Mouse (Mus musculus): ENCODE results near the gene Gbgt1. TPM values are rescaled to one million over a fixed set of nuclear protein-coding genes. Genes with fewer than 3 reads are reported as not detected.
"Not testable (repeated sequence)": the region's sequence is repeated elsewhere in the genome, so short reads cannot be mapped to it uniquely, and the experiment has no call there.

Gbgt1 gene
- polyA plus RNA-seq, 1 experiment from 2014 or later = 0.22 TPM

DNA sequence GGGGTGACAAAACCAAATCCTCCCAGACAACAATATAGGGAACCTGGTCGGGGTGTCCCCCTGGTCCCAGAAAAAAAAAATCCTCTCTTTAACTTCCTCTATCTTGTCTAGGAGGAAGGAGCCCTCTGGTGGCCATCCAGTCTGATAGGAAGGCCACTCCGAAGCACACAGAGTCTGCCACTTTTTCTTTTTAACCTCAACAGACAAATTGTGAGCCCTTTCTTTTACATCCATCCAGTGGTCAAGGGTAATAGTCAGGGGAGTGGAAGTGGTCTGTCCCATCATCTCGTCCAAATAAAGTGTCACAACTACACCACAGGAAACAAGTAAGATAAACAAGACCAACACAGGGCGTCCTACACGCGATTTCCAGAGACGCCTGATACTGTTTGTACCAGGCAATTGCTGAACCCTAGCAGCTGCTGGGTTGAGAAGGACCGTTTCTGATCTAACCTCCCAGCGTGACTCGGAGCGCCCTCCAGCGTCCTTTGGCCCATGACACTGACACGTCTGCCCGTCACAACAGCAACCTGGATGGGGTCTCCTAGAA is 1.4 kb upstream of the Gbgt1 start:
- WGBS = 89% methylated on average over 14 of the region's 14 CpGs
- Histone ChIP-seq H3K4me3 (ENCODE audit: low read depth, low read length) (no peak overlapping the region), H3K9me3 (replicated peaks; ENCODE audit: control insufficient read depth, low read length) (no peaks in the 10 kb centered on the region), H3K27me3 (replicated peaks; ENCODE audit: control insufficient read depth, insufficient read depth, low read length) (no peaks in the 10 kb centered on the region), H3K4me1 (ENCODE audit: control insufficient read depth, insufficient read depth, low read length) (no peaks in the 10 kb centered on the region), H3K4me2 (ENCODE audit: low read length) (no peak overlapping the region), H3K27ac (ENCODE audit: low read depth, low read length) (no peak overlapping the region), H3K9ac (ENCODE audit: low read length) (no peak overlapping the region), H3K36me3 (ENCODE audit: control insufficient read depth, insufficient read depth, low read length) (no peaks in the 10 kb centered on the region)
- DNase-seq (ENCODE audit: low spot score) (no peak), ATAC-seq (no peak)

DNA sequence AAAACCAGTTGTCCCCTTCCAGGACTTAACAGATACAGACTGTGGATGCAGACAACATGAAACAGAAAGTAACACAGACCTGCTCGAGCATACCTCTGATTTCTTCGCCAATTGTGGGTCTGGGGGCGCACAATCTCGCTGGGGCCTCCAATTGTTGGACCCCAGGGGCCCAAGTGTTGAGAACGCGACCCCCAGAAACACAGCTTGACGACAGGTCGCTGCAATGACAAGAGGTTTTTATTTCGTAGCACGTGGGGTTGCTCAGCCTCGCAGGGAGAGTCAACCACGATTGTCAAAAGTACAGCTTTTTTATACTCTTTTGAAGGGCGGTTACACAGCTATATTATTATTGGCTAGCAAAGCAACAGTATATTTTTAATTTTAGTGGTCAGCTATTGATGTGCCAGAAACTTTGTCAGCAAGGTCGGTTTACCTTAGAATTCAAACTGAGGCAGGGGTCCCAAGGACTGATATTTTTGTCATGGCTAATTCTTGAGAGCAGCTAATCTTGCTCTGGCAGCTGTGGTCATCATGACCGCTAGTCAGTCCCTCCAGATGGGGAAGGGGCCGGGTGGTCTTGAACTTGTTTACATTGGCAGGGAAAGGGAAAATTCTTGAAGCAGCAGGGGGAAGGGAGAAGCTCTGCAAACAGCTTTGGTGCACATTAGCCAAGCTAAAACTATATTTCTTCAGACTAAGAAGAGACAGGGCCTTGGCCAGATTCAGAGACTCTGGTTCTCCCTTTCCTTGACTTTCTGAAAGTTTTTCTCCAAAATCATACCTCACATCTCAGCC is 693 bp upstream of the Gbgt1 start:
- H3K4me3 ChIP-seq (ENCODE audit: low read depth, low read length) = no peak overlapping the region
- ATAC-seq = no peak
- 87% methylated on average over 16 of the region's 16 CpGs for WGBS

DNA sequence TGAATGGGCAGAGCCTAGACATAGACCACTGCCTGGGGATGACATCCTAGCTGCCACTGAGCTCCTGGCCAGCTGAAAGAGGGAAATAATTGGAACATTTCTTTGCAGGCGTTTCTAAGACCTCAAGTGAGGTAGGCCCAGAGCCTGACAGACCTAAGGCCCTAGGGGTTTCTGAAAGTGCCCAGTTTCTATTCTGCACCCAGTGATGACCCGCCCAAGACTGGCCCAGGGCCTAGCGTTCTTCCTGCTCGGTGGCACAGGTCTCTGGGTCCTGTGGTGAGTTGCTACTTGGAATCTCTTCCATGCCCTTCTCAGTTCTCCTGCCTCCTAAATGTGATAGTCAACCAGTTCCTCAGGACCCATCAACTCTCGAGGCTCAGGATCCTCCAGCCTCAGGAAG is 870 bp downstream of the Gbgt1 start:
- no peak overlapping the region for H3K4me3 ChIP-seq (ENCODE audit: low read depth, low read length)
- no peaks in the 10 kb centered on the region for H3K36me3 ChIP-seq (ENCODE audit: control insufficient read depth, insufficient read depth, low read length)
- no peaks in the 10 kb centered on the region for H3K9me3 ChIP-seq (replicated peaks; ENCODE audit: control insufficient read depth, low read length)
- H3K27me3 ChIP-seq (replicated peaks; ENCODE audit: control insufficient read depth, insufficient read depth, low read length) = no peaks in the 10 kb centered on the region
- H3K27ac ChIP-seq (ENCODE audit: low read depth, low read length) = no peak overlapping the region
- H3K9ac ChIP-seq (ENCODE audit: low read length) = no peak overlapping the region
- DNase-seq (ENCODE audit: low spot score) = no peak
- no peak overlapping the region for H3K4me2 ChIP-seq (ENCODE audit: low read length)
- WGBS = 76% methylated on average over 5 of the region's 5 CpGs
- no peak for ATAC-seq
- no peaks in the 10 kb centered on the region for H3K4me1 ChIP-seq (ENCODE audit: control insufficient read depth, insufficient read depth, low read length)

More for the DNA sequence above, 693 bp upstream of the Gbgt1 start:
- Histone ChIP-seq H3K9me3 (replicated peaks; ENCODE audit: control insufficient read depth, low read length) (no peaks in the 10 kb centered on the region), H3K4me1 (ENCODE audit: control insufficient read depth, insufficient read depth, low read length) (no peaks in the 10 kb centered on the region), H3K9ac (ENCODE audit: low read length) (no peak overlapping the region), H3K27ac (ENCODE audit: low read depth, low read length) (no peak overlapping the region), H3K4me2 (ENCODE audit: low read length) (no peak overlapping the region), H3K36me3 (ENCODE audit: control insufficient read depth, insufficient read depth, low read length) (no peaks in the 10 kb centered on the region), H3K27me3 (replicated peaks; ENCODE audit: control insufficient read depth, insufficient read depth, low read length) (no peaks in the 10 kb centered on the region)
- no peak for DNase-seq (ENCODE audit: low spot score)

DNA sequence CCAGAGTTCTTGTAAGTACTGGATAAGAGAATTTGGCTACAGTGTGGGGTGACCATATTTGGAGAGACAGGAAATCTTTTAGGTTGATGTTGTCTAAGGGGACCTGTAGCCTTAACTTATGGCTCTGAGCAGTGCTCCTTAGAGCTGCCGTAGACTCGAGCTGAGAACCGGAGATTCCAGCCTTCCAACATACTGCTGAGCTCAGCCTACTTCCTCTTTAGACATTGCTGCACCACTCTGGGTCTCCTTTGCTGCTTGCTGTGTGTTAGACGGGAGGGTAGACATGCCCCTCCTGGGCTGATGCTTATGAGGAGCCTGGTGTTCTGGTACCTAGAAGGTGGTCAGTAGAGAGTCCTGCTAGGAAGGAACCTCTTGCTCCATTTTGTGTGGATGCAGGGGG is 1.7 kb downstream of the Gbgt1 start:
- 85% methylated on average over 4 of the region's 4 CpGs for WGBS
- H3K27ac ChIP-seq (ENCODE audit: low read depth, low read length) = no peak overlapping the region
- no peak overlapping the region for H3K4me3 ChIP-seq (ENCODE audit: low read depth, low read length)
- ATAC-seq (no peak), DNase-seq (ENCODE audit: low spot score) (no peak)
- H3K4me2 ChIP-seq (ENCODE audit: low read length) = no peak overlapping the region
- no peaks in the 10 kb centered on the region for H3K4me1 ChIP-seq (ENCODE audit: control insufficient read depth, insufficient read depth, low read length)
- H3K9me3 ChIP-seq (replicated peaks; ENCODE audit: control insufficient read depth, low read length) = no peaks in the 10 kb centered on the region
- no peaks in the 10 kb centered on the region for H3K27me3 ChIP-seq (replicated peaks; ENCODE audit: control insufficient read depth, insufficient read depth, low read length)
- H3K36me3 ChIP-seq (ENCODE audit: control insufficient read depth, insufficient read depth, low read length) = no peaks in the 10 kb centered on the region
- H3K9ac ChIP-seq (ENCODE audit: low read length) = no peak overlapping the region

DNA sequence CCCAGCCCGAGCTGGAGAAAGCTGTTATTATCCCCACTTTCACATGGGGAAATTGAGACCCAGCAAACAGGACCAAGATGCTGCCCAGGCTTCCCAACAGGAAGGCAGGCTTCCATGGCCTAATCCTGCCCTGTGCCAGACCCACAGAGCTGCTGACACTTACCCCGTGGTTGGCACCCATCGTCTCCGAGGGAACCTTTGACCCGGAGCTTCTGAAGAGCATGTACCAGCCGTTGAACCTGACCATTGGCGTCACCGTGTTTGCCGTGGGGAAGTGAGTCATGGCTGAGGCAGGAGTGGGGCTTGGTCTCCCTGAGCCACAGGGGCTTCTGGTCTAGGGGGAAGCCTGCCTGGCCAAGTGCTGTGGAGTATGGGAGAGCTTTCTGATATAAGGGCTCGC is 6.3 kb downstream of the Gbgt1 start:
- Histone ChIP-seq H3K4me2 (ENCODE audit: low read length) (no peak overlapping the region), H3K4me3 (ENCODE audit: low read depth, low read length) (no peak overlapping the region), H3K27ac (ENCODE audit: low read depth, low read length) (no peak overlapping the region), H3K9ac (ENCODE audit: low read length) (no peak overlapping the region), H3K36me3 (ENCODE audit: control insufficient read depth, insufficient read depth, low read length) (no peaks in the 10 kb centered on the region), H3K9me3 (replicated peaks; ENCODE audit: control insufficient read depth, low read length) (no peaks in the 10 kb centered on the region), H3K27me3 (replicated peaks; ENCODE audit: control insufficient read depth, insufficient read depth, low read length) (no peaks in the 10 kb centered on the region), H3K4me1 (ENCODE audit: control insufficient read depth, insufficient read depth, low read length) (no peaks in the 10 kb centered on the region)
- WGBS = 82% methylated on average over 10 of the region's 10 CpGs
- DNase-seq (ENCODE audit: low spot score) (no peak), ATAC-seq (no peak)

DNA sequence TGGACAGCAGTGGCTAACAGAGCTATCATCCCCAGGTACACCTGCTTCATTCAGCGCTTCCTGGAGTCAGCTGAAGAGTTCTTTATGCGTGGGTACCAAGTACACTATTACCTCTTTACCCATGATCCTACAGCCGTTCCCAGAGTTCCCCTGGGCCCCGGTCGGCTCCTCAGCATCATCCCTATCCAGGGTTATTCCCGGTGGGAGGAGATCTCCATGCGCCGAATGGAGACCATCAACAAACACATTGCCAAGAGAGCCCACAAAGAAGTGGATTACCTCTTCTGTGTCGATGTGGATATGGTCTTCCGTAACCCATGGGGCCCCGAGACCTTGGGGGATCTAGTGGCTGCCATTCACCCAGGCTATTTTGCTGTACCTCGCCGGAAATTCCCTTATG is 8.0 kb downstream of the Gbgt1 start:
- Histone ChIP-seq H3K27ac (ENCODE audit: low read depth, low read length) (no peak overlapping the region), H3K9me3 (replicated peaks; ENCODE audit: control insufficient read depth, low read length) (no peaks in the 10 kb centered on the region), H3K4me3 (ENCODE audit: low read depth, low read length) (no peak overlapping the region), H3K27me3 (replicated peaks; ENCODE audit: control insufficient read depth, insufficient read depth, low read length) (no peaks in the 10 kb centered on the region), H3K36me3 (ENCODE audit: control insufficient read depth, insufficient read depth, low read length) (no peaks in the 10 kb centered on the region), H3K4me1 (ENCODE audit: control insufficient read depth, insufficient read depth, low read length) (no peaks in the 10 kb centered on the region), H3K4me2 (ENCODE audit: low read length) (no peak overlapping the region), H3K9ac (ENCODE audit: low read length) (no peak overlapping the region)
- ATAC-seq (no peak), DNase-seq (ENCODE audit: low spot score) (no peak)
- 93% methylated on average over 13 of the region's 13 CpGs for WGBS

DNA sequence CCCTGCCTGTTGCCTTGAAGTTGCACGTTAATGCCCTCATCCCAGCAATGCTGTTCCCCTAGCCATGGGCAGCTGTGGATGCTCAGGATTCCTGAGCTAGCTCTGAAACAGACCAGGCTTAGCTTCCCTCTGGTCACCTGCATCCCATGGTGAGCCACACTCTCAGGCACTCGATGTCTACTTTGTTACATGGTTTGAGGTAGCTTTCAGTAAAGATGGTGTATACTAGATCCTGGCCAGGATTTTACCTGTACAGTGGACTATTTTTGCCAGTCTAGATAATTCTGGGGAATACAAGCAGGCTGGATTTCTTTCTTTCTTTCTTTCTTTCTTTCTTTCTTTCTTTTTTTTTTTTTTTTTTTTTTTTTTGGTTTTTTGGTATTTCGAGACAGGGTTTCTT is 9.1 kb downstream of the Gbgt1 start, which contains the start of gene Gm10134:
TSS of gene Gm10134 (plus strand) at position 301 of the 400 bp plus-strand sequence.
- Histone ChIP-seq H3K27ac (ENCODE audit: low read depth, low read length) (no peak within 1 kb of the TSS), H3K4me2 (ENCODE audit: low read length) (no peak within 1 kb of the TSS), H3K27me3 (replicated peaks; ENCODE audit: control insufficient read depth, insufficient read depth, low read length) (no peaks in the 10 kb centered on the region), H3K4me3 (ENCODE audit: low read depth, low read length) (no peak within 1 kb of the TSS), H3K9me3 (replicated peaks; ENCODE audit: control insufficient read depth, low read length) (no peaks in the 10 kb centered on the region), H3K36me3 (ENCODE audit: control insufficient read depth, insufficient read depth, low read length) (no peaks in the 10 kb centered on the region), H3K9ac (ENCODE audit: low read length) (no peak within 1 kb of the TSS), H3K4me1 (ENCODE audit: control insufficient read depth, insufficient read depth, low read length) (no peaks in the 10 kb centered on the region)
- no peak for DNase-seq (ENCODE audit: low spot score)
- ATAC-seq = no peak
- 94% methylated on average over 3 of the region's 3 CpGs for WGBS

DNA sequence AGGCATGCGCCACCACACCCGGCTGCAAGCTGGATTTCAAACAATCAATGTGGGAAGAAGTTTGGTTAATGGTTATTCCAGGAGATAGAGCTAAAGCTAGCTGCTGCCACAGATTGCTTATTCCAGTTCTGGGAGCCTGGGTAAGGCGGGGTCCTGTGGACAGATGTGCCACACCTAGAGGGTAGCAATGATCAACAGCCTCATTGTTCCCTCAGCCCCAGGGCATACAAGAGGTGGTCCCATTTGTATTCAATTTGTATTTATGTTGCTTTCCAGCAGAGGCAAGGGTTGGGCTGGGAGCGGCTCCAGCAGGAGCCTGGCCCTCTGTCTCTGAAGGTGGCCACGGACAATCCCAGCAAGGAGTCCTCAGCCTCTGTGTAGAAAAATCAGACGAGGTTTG is 9.6 kb downstream of the Gbgt1 start:
- Histone ChIP-seq H3K27me3 (replicated peaks; ENCODE audit: control insufficient read depth, insufficient read depth, low read length) (no peaks in the 10 kb centered on the region), H3K27ac (ENCODE audit: low read depth, low read length) (no peak overlapping the region), H3K9ac (ENCODE audit: low read length) (no peak overlapping the region), H3K36me3 (ENCODE audit: control insufficient read depth, insufficient read depth, low read length) (no peaks in the 10 kb centered on the region), H3K4me2 (ENCODE audit: low read length) (no peak overlapping the region), H3K9me3 (replicated peaks; ENCODE audit: control insufficient read depth, low read length) (no peaks in the 10 kb centered on the region), H3K4me3 (ENCODE audit: low read depth, low read length) (no peak overlapping the region), H3K4me1 (ENCODE audit: control insufficient read depth, insufficient read depth, low read length) (no peaks in the 10 kb centered on the region)
- ATAC-seq (no peak), DNase-seq (ENCODE audit: low spot score) (no peak)
- 80% methylated on average over 6 of the region's 6 CpGs for WGBS

DNA sequence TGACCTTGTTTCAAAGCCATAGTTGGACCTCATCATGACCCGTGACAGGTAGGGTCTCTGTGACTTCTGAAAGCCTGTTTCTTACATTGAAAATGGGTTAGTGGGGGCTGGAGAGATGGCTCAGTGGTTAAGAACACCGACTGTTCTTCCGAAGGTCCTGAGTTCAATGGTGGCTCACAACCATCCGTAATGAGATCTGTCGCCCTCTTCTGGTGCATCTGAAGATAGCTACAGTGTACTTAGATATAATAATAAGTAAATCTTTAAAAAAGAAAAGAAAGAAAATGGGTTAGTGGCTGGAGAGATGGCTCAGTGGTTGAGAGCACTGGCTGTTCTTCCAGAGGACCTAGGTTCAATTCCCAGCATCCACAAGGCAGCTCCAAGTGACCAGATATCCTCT is 14.9 kb downstream of the Gbgt1 start:
- ATAC-seq = not testable (repeated sequence)

More for the DNA sequence above, 14.9 kb downstream of the Gbgt1 start:
- H3K27ac ChIP-seq (ENCODE audit: low read depth, low read length); H3K4me3 ChIP-seq (ENCODE audit: low read depth, low read length); H3K9ac ChIP-seq (ENCODE audit: low read length); H3K36me3 ChIP-seq (ENCODE audit: control insufficient read depth, insufficient read depth, low read length); H3K4me2 ChIP-seq (ENCODE audit: low read length); H3K9me3 ChIP-seq (replicated peaks; ENCODE audit: control insufficient read depth, low read length); H3K27me3 ChIP-seq (replicated peaks; ENCODE audit: control insufficient read depth, insufficient read depth, low read length); DNase-seq (ENCODE audit: low spot score); H3K4me1 ChIP-seq (ENCODE audit: control insufficient read depth, insufficient read depth, low read length): not testable (repeated sequence)
- WGBS = 45% methylated on average over 5 of the region's 5 CpGs

Measured in forebrain, embryonic 14.5 days (tissue).